Mouse (Mus musculus): Measurements from ENCODE around the gene Defa25. TPM values are rescaled to one million over a fixed set of nuclear protein-coding genes. Genes with fewer than 3 reads are reported as not detected.
"Not testable (repeated sequence)": the region's sequence is repeated elsewhere in the genome, so short reads cannot be mapped to it uniquely, and the experiment has no call there.

Gene Defa25
- not detected in 2 replicates for polyA plus RNA-seq (2016; fragmentation: Nextera tagmentation; extraction: Ambion mirVana)

- H3K4me1 ChIP-seq; H3K4me2 ChIP-seq; H3K9ac ChIP-seq; ATAC-seq (ENCODE audit: low FRiP score); H3K27me3 ChIP-seq; H3K4me3 ChIP-seq (replicated peaks); H3K9me3 ChIP-seq; H3K36me3 ChIP-seq (replicated peaks); H3K27ac ChIP-seq: not testable (repeated sequence)
Measured at GRCm38 (mm10) chr8:21084142-21084541, at the start of gene Defa25. Defa25 (plus strand) TSS chr8:21084442.

GRCm38 (mm10) chr8:21054747-21055146 lies 29.5 kb upstream of the Defa25 start, which contains the start of gene Defa23:
Defa23 (plus strand) TSS chr8:21055047.
- H3K4me2 ChIP-seq; H3K4me1 ChIP-seq; H3K27me3 ChIP-seq; H3K9me3 ChIP-seq; H3K9ac ChIP-seq; H3K36me3 ChIP-seq (replicated peaks); H3K4me3 ChIP-seq (replicated peaks); ATAC-seq (ENCODE audit: low FRiP score); H3K27ac ChIP-seq: not testable (repeated sequence)
- no CpG with 5 or more reads among the region's 1 CpGs for WGBS

DNA sequence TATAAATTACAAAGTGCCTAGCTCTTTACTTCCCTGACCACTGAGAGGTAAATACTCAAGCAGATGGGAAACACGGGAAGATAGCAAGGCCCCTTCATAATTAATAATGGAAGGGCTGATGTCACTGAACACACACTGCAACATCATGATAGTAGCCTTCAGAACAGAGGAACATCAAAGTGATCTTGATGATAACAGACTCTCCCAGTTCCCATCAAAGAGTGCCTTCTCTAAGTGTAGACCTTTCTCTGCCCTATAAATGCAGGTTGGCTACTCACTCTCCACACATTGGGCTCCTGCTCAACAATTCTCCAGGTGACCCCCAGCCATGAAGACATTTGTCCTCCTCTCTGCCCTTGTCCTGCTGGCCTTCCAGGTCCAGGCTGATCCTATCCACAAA lies 19.5 kb upstream of the Defa25 start, which contains the start of gene Defa35:
TSS of gene Defa35 (plus strand) at position 301 of the 400 bp plus-strand sequence.
- H3K36me3 ChIP-seq (replicated peaks); ATAC-seq (ENCODE audit: low FRiP score); H3K9me3 ChIP-seq; H3K4me3 ChIP-seq (replicated peaks); H3K4me1 ChIP-seq; H3K4me2 ChIP-seq; H3K27me3 ChIP-seq; H3K9ac ChIP-seq; H3K27ac ChIP-seq: not testable (repeated sequence)
- 86% methylated on average over 1 of the region's 1 CpGs for WGBS

GRCm38 (mm10) chr8:21093106-21093505 lies 8.9 kb downstream of the Defa25 start:
- Histone ChIP-seq H3K4me2 (no peak overlapping the region), H3K4me1 (no peaks in the 10 kb centered on the region)
- no peak for ATAC-seq (ENCODE audit: low FRiP score)

GRCm38 (mm10) chr8:21095950-21096349 lies 11.7 kb downstream of the Defa25 start, which contains the start of gene Gm14851:
Gm14851 (minus strand) TSS chr8:21096050.
- not testable (repeated sequence) for H3K9me3 ChIP-seq; H3K9ac ChIP-seq; H3K4me3 ChIP-seq (replicated peaks); H3K4me2 ChIP-seq; H3K27ac ChIP-seq; H3K27me3 ChIP-seq; H3K36me3 ChIP-seq (replicated peaks); H3K4me1 ChIP-seq; ATAC-seq (ENCODE audit: low FRiP score)
- WGBS: 80% methylated on average over 1 of the region's 2 CpGs

More at GRCm38 (mm10) chr8:21093106-21093505, 8.9 kb downstream of the Defa25 start:
- Histone ChIP-seq H3K27me3 (no peaks in the 10 kb centered on the region), H3K27ac (no peak overlapping the region), H3K9ac (no peak overlapping the region), H3K36me3 (replicated peaks) (no peaks in the 10 kb centered on the region), H3K9me3 (0 out of 2 replicates have a peak, but pooled peaks cover 3% of the 10 kb centered on the region), H3K4me3 (replicated peaks) (no peak overlapping the region)
- 49% methylated on average over 4 of the region's 4 CpGs for WGBS

GRCm38 (mm10) chr8:21134342-21134741 lies 50.1 kb downstream of the Defa25 start, which contains the start of gene Defa30:
Defa30 (plus strand) TSS chr8:21134642.
- WGBS: 57% methylated on average over 3 of the region's 3 CpGs
- H3K27me3 ChIP-seq; H3K4me3 ChIP-seq (replicated peaks); H3K36me3 ChIP-seq (replicated peaks); H3K9me3 ChIP-seq; H3K9ac ChIP-seq; H3K27ac ChIP-seq; H3K4me1 ChIP-seq; H3K4me2 ChIP-seq; ATAC-seq (ENCODE audit: low FRiP score): not testable (repeated sequence)

Other genes starting within 250 kb of the Defa25 start
- not detected in 2 replicates for gene Defb33, start 191.8 kb upstream of the Defa25 start, polyA plus RNA-seq (2016; fragmentation: Nextera tagmentation; extraction: Ambion mirVana)
- gene Gm15056, start 181.8 kb upstream of the Defa25 start, polyA plus RNA-seq (2016; fragmentation: Nextera tagmentation; extraction: Ambion mirVana): not detected in 2 replicates
- not detected in 2 replicates for gene Gm6040, start 162.4 kb upstream of the Defa25 start, polyA plus RNA-seq (2016; fragmentation: Nextera tagmentation; extraction: Ambion mirVana)
- not detected in 2 replicates for gene AY761185, start 139.7 kb upstream of the Defa25 start, polyA plus RNA-seq (2016; fragmentation: Nextera tagmentation; extraction: Ambion mirVana)
- gene Defa21, start 58.9 kb upstream of the Defa25 start, polyA plus RNA-seq (2016; fragmentation: Nextera tagmentation; extraction: Ambion mirVana): not detected in 2 replicates
- gene Defa23, start 29.4 kb upstream of the Defa25 start, polyA plus RNA-seq (2016; fragmentation: Nextera tagmentation; extraction: Ambion mirVana): not detected in 2 replicates
- not detected in 2 replicates for gene Defa35, start 19.4 kb upstream of the Defa25 start, polyA plus RNA-seq (2016; fragmentation: Nextera tagmentation; extraction: Ambion mirVana)
- not detected in 2 replicates for gene Gm14851, start 11.6 kb downstream of the Defa25 start, polyA plus RNA-seq (2016; fragmentation: Nextera tagmentation; extraction: Ambion mirVana)
- gene Defa30, start 50.2 kb downstream of the Defa25 start, polyA plus RNA-seq (2016; fragmentation: Nextera tagmentation; extraction: Ambion mirVana): not detected in 2 replicates
- not detected in 2 replicates for gene Defa22, start 77.8 kb downstream of the Defa25 start, polyA plus RNA-seq (2016; fragmentation: Nextera tagmentation; extraction: Ambion mirVana)
- not detected in 2 replicates for gene Defa31, start 107.2 kb downstream of the Defa25 start, polyA plus RNA-seq (2016; fragmentation: Nextera tagmentation; extraction: Ambion mirVana)
- gene Gm15293, start 117.1 kb downstream of the Defa25 start, polyA plus RNA-seq (2016; fragmentation: Nextera tagmentation; extraction: Ambion mirVana): not detected in 2 replicates
- gene Gm15292, start 165.3 kb downstream of the Defa25 start, polyA plus RNA-seq (2016; fragmentation: Nextera tagmentation; extraction: Ambion mirVana): not detected in 2 replicates
- not detected in 2 replicates for gene Defa27, start 231.1 kb downstream of the Defa25 start, polyA plus RNA-seq (2016; fragmentation: Nextera tagmentation; extraction: Ambion mirVana)
- gene Defa29, start 242.6 kb downstream of the Defa25 start, polyA plus RNA-seq (2016; fragmentation: Nextera tagmentation; extraction: Ambion mirVana): not detected in 2 replicates